Mouse (Mus musculus) ovary, postnatal 14 days (tissue): ENCODE data around the gene Cnih2.

Experiments
- DNase-seq: peaks from one replicate; pipeline ENCODE4 v3.0.0; 2022; ENCODE audit warnings: low spot score

The Cnih2 gene

GRCm38 (mm10) chr19:5045531-5045930, 52.8 kb downstream of the Cnih2 start:
- DNase-seq: no peak
